Mouse (Mus musculus) central nervous system, embryonic 18 days (tissue): ENCODE data around the gene Gm37419. TPM values are rescaled to one million over a fixed set of nuclear protein-coding genes. Genes with fewer than 3 reads are reported as not detected.

Experiments
- polyA plus RNA-seq: library from polyadenylated mRNA; depleted of rRNA; stranded (reverse); fragments of >200 nt; gene quantifications from 2 replicates; pipeline ENCODE4 v1.2.3, GENCODE M21; 2012; rRNA removed

Gene Gm37419
- not detected in 2 replicates for polyA plus RNA-seq

DNA sequence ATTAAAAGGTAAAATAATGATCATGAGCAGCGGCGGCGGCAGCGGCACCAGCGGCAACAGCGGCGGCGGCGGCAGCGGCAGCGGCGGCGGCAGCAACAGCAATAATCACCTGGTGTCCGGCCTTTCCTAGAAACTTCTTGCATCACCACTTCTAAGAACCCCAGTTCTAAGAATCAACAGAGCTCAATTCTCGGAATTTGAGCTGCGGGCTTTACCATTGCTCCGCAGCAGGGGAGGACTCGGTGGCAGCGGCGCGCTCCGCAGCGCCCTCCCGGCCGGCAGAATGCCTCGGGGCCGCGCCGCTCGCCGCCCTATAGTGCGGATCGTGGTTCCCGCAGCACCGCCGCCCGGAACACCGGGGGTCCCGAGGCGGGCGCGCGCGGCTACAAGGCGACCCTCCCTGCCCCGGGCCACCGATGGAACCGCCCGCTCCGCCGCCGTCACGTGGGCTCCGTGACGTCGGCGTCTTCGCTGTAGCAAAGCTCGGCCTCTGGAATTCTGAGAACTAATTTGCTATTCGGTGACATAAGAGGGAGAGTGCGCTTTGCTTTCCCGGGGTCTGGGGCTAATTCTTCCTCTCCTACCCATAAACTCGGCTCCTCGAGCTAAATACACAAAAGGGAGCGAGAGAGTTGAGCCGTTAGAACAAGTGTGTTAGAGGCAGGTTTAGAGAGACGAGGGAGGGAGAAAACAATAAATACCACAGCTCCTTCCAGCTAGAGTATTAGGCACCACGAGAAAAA, at the start of gene Gm37419, which contains the start of gene Bcl6:
TSS of gene Gm37419 (plus strand) at position 17 of the 743 bp plus-strand sequence.
TSS of gene Bcl6 (minus strand) at position 387 of the 743 bp plus-strand sequence.

Other genes with a start within 250 kb of the Gm37419 start
- 305 and 401 TPM in 2 replicates for gene Sst, start 97.5 kb upstream of the Gm37419 start, polyA plus RNA-seq
- gene Rtp2, start 56.1 kb upstream of the Gm37419 start, polyA plus RNA-seq: 0.16 and 0.25 TPM in 2 replicates
- gene Bcl6, start 370 bp downstream of the Gm37419 start, polyA plus RNA-seq: 7.7 and 13.4 TPM in 2 replicates